Mouse (Mus musculus) c-Kit-negative CD71-positive TER-119-positive erythroid progenitor cells, embryonic 14.5 days (primary cell): ENCODE data around the gene Gtpbp3.
"Not testable (repeated sequence)": the region's sequence is repeated elsewhere in the genome, so short reads cannot be mapped to it uniquely, and the experiment has no call there.

Experiments used
- DNase-seq: peaks from one replicate; pipeline ENCODE4 v3.0.0-alpha.2; 2013; ENCODE audit warnings: low read depth, low spot score

Gene Gtpbp3

GRCm38 (mm10) chr8:71530735-71531467 is 43.0 kb downstream of the Gtpbp3 start:
- not testable (repeated sequence) for DNase-seq

GRCm38 (mm10) chr8:71534263-71534810 is 46.4 kb downstream of the Gtpbp3 start:
- no peak for DNase-seq

- no peak for DNase-seq
Measured at GRCm38 (mm10) chr8:71535663-71536062, 47.8 kb downstream of the Gtpbp3 start.

GRCm38 (mm10) chr8:71537028-71537867 is 49.3 kb downstream of the Gtpbp3 start, which contains the start of gene Bst2:
TSS of gene Bst2 (minus strand) at chr8:71537456.
- peak; percentile 84 for DNase-seq

GRCm38 (mm10) chr8:71542632-71543343 is 54.9 kb downstream of the Gtpbp3 start, which contains the start of gene Mvb12a:
TSS of gene Mvb12a (plus strand) at chr8:71542922.
- peak; percentile 87 for DNase-seq

GRCm38 (mm10) chr8:71543755-71544154 is 55.9 kb downstream of the Gtpbp3 start:
- no peak for DNase-seq

- no peak for DNase-seq
Measured at GRCm38 (mm10) chr8:71545053-71545452, 57.1 kb downstream of the Gtpbp3 start.

GRCm38 (mm10) chr8:71547590-71547989 is 59.7 kb downstream of the Gtpbp3 start:
- no peak for DNase-seq
